Mouse (Mus musculus): ENCODE data around the gene Vangl2.

Vangl2 gene

GRCm38 (mm10) chr1:172028394-172029275 is at the start of gene Vangl2:
TSS of gene Vangl2 (minus strand) at chr1:172028444.
- DNase-seq, result no peak

- DNase-seq, result no peak
These were observed 49.7 kb upstream of the Vangl2 start for GRCm38 (mm10) chr1:172077981-172078380.

DNA sequence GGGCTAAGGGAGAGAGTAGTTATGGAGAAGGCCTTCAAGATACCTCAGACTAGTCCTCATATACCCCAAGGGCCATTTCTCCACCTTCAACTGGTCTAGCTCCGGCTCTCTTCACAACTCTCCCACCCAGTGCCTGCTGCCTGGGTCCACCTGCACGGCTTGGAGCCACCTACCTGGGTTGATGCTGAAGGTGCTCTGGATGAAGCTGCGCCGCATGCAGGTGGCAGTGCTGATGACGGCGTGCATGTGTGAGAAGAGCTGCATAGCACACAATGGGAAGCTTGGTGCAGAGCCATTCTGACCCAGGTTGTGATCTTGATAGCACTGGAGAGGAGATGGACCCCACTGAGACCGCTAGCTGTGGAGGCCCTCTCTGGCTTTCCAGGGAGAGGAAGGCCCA is 44.4 kb upstream of the Vangl2 start:
- no peak for DNase-seq

- no peak for DNase-seq
These were observed 43.3 kb upstream of the Vangl2 start for GRCm38 (mm10) chr1:172071556-172071955.

GRCm38 (mm10) chr1:172070227-172070626 is 42.0 kb upstream of the Vangl2 start:
- no peak for DNase-seq

DNA sequence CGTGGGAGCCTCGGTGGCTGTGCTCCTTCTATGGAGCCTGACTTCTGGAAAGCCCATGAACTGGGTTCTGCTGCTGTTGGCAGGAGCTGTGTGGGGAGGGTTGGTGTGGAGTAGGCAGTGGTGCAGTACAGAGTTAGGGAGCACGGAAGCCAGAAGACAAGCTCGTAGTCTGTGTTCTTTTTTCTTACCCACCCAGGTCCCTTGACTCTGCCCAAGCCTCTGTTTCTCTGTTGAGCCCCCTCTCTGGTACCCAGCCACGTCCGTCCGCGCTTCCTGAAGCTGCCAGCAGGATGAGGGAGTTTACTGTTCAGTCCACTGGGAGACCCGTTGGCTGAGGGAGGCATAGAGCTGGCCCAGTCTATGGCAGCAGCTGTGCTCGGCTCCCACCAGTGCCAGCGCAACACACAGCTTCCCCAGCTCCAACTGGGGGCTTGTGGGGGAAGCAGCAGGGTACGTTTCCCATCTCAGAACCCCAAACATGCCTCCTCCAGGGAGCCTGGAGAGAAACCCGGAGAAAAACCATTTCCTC is 36.4 kb upstream of the Vangl2 start:
- no peak for DNase-seq

- DNase-seq, result no peak
These were observed 35.2 kb upstream of the Vangl2 start for GRCm38 (mm10) chr1:172063291-172064023.

DNA sequence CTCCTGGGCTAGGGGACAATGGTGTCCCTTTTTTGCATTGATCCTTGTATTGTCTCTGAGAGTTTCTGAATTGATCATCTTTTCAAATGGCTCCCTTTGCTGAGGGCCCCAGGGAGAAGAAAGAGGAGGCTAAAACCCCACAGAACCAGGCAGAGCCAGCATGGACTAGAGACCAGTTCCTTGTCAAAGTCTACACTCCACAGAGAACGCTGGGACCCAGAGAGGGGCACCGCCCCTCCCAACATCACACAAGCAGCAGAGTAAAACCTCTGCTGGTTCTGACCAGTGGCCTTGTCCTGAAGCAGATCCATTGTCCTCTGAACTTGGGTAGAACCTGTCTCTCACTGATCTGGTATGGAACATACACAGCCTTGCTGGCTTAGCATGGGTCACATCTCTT is 33.9 kb upstream of the Vangl2 start:
- no peak for DNase-seq

DNA sequence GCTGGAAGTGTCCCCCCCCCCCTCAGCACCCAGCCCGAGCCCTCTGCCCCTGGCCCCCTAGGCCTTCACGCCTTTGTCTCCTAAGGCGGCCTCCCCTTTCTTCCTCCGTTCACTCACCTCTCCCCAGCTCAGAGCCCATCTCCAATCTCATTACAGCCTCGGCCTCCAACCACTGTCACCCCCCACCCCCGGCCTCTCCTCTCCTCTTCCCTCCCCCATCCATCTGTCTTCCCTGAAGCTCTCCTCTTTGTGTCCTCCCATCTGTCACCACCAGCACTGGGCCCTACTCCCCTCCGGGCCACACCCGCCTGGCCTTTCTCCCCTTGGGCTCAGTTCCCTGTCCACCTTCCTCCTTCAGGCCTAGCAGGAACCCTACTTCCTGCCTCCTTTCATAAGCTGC is 33.0 kb upstream of the Vangl2 start:
- no peak for DNase-seq

GRCm38 (mm10) chr1:172060659-172061058 is 32.4 kb upstream of the Vangl2 start:
- no peak for DNase-seq

DNA sequence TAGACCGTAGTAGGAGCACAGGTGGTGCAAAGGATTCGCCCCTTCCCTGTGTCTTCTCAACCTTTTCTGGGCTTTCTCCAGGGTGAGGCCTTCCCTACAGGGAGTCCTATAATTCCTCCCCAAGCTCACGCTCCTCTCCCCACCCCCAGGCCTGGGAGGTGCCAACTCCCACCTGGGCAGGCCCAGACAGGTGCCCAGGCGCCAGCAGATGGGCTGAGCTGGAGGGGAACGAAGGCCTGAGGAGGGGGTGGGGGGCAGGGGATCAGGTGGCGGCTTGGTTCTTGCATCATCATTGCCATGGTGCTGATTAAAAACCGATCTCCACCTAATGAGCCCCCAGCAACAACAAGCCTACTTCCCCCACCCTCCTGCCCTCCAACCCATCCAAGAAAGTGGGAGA is 30.6 kb upstream of the Vangl2 start:
- no peak for DNase-seq

DNA sequence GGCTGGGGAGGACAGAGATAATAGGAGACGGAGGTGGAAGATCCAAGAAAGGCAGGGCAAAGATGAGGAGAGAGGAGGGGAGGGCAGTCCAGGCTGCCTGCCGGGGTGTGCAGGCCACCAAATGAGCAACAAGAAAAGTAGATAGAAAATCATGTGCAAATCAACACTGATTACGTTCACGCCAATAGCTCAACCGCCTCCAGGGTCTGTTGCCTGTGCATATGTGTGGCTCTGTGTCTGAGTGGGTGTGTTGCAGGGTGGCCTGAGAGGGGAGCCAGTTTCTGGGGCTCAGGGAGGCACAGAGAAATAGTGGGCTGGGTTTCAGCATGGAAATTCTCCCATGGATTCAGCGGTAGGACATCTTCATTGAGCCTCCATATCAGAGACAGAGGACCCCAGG is 30.1 kb upstream of the Vangl2 start:
- no peak for DNase-seq

- no peak for DNase-seq
These were observed 29.3 kb upstream of the Vangl2 start, which contains the start of gene Nhlh1 for GRCm38 (mm10) chr1:172057491-172057921. TSS of gene Nhlh1 (minus strand) at chr1:172057573.

- no peak for DNase-seq
These were observed 28.0 kb upstream of the Vangl2 start for GRCm38 (mm10) chr1:172056251-172056650.

- DNase-seq, result no peak
These were observed 25.5 kb upstream of the Vangl2 start for GRCm38 (mm10) chr1:172053541-172054440.

DNA sequence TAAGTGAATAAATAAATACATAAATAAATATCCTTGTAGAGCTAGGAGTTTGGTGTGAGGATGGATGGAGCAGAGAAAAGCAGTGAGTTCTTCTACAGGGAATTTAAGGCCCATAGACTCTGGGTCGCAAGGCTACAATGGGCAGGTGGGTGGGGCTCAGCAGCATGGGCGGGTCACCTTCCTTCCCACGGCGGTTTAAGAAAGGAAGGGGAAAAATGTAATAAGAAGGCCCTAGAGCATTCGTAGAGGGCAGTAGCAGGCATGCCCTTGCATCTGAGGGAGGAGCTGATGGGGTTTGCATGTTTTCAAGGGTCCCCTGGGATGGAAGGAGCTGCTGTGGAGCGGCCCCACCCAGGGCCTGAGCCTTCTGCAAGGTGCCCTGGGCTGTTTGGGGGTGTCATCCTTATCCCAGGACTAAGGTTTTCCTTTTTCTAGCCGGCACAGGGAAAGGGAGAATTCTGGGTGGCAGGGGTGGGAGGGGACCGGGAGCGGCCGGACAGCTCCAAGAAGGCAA is 24.6 kb upstream of the Vangl2 start:
- no peak for DNase-seq

GRCm38 (mm10) chr1:172049131-172049782 is 21.0 kb upstream of the Vangl2 start:
- no peak for DNase-seq

DNA sequence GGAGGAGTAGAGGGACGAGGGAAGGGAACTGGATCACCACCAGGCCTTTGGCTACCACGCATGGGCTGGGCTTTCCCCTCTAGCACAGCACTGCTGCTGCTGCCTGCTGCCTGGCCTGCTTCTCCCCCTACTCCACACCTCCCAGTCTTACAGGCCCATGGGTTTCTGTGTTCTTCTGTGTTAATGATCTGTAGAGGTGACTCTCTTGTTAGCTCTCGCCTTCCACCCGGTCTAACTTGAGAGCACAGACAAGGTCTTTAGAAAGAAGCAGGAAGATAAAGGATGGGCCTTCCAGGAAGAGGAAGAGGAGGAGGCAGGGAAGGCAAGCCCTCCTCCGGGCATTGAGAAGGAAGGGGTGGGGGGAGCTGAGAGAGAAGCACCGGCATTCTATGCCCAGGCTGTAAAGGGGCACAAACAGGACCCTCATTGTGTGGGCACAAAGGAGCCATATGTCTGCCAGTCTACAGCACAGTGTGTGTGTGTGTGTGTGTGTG is 20.0 kb upstream of the Vangl2 start:
- DNase-seq, result no peak

DNA sequence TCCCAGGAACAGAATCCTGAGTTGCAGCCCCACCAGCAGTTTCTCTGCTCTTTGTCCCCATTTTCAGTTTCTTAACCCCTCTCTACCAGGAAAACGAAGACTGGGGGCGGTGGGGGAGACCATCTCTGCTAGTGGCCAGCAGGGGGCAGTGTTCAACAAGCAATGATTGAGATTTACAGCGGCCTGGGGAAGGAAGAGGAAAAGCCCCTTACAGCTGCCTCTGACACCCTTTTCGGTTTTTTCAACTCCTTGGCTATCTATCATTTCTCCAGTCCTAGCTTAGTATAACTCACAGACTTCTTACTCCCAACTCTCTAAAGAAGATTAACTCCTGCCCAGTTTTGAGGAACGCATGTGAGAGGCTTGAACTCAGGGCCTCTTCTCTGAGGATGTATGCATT is 18.7 kb upstream of the Vangl2 start:
- DNase-seq, result peak in 1 of 2 experiments; percentile 61

- no peak for DNase-seq
These were observed 18.2 kb upstream of the Vangl2 start for GRCm38 (mm10) chr1:172046410-172046809.

DNA sequence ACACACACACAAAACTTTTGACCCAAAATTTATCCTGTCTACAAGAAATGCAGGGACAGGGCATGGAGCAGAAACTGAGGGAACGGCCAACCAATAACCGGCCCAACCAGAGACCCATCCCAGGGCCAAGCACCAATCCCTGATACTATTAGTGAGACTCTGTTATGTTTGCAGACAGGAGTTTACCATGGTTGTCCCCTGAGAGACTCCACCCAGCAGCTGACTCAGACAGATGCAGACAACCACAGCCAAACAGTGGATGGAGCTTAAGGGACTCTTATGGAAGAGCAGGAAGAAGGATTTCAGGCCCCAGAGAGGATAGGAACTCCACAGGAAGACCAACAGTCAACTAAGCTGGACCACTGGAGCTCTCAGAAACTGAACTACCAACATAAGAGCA is 1.7 kb upstream of the Vangl2 start:
- no peak for DNase-seq

- no peak for DNase-seq
These were observed 488 bp downstream of the Vangl2 start for GRCm38 (mm10) chr1:172027809-172028102.
